Mouse (Mus musculus) heart, postnatal 0 days (tissue): ENCODE measurements at regions not wholly inside any gene's neighbourhood (a gene's known extent, or its start where the extent isn't known, plus 50 kb on each side); places are given as distances from the start of the nearest gene placed in this dataset.

Experiments
- ATAC-seq: fragments of 200-750 bp; cut with Nextera tagmentation; 2 replicates; pipeline ENCODE4 v1.8.0; 2017; ENCODE audit warnings: low read depth, moderate number of reproducible peaks, moderate library complexity; ENCODE audit not compliant: insufficient read depth
- DNase-seq: peaks from one replicate; pipeline ENCODE4 v3.0.0-alpha.2; 2016; ENCODE audit warnings: low spot score
- H3K27ac ChIP-seq: fragments of 300-500 bp; sonication (generic); 2 replicates; pipeline ENCODE4 v1.5.1; 2014; ENCODE audit warnings: low read depth, mild to moderate bottlenecking
- H3K27me3 ChIP-seq: fragments of 300-500 bp; sonication (generic); 2 replicates; pipeline ENCODE4 v1.6.1; 2014; ENCODE audit warnings: low read length, mixed read lengths; ENCODE audit not compliant: control insufficient read depth, insufficient read depth
- H3K36me3 ChIP-seq: fragments of 300-500 bp; sonication (generic); replicated peaks from 2 replicates; pipeline ENCODE4 v1.6.1; 2014; ENCODE audit warnings: low read length, mixed read lengths; ENCODE audit not compliant: control insufficient read depth, insufficient read depth
- H3K4me1 ChIP-seq: fragments of 300-500 bp; sonication (generic); 2 replicates; pipeline ENCODE4 v1.6.1; 2014; ENCODE audit warnings: antibody characterized with exemption; ENCODE audit not compliant: control insufficient read depth, insufficient read depth
- H3K4me2 ChIP-seq: fragments of 300-500 bp; sonication (generic); 2 replicates; pipeline ENCODE4 v1.6.1; 2014; ENCODE audit warnings: low read depth, mild to moderate bottlenecking, low read length, moderate library complexity
- H3K4me3 ChIP-seq: fragments of 300-500 bp; sonication (generic); 2 replicates; pipeline ENCODE4 v1.5.1; 2014; ENCODE audit warnings: low read depth, low read length
- H3K9ac ChIP-seq: fragments of 300-500 bp; sonication (generic); replicated peaks from 2 replicates; pipeline ENCODE4 v1.6.1; 2014; ENCODE audit warnings: low read depth, low read length, mixed read lengths
- H3K9me3 ChIP-seq: fragments of 300-500 bp; sonication (generic); replicated peaks from 2 replicates; pipeline ENCODE4 v1.6.1; 2016; ENCODE audit warnings: low read length; ENCODE audit not compliant: control insufficient read depth
- CTCF ChIP-seq: IDR thresholded peaks from 2 replicates; pipeline ENCODE4 v1.5.1; 2016; ENCODE audit warnings: antibody characterized with exemption, control low read depth, low read depth
- EP300 ChIP-seq: IDR thresholded peaks from 2 replicates; pipeline ENCODE4 v1.6.1; 2016; ENCODE audit warnings: antibody characterized with exemption, low read depth
- WGBS: fragments of 180-500 bp; shearing (Covaris S2); extraction: QIAGEN DNeasy Blood & Tissue Kit; methylation state at CpG from one replicate; pipeline ENCODE4 v1.1.7; 2014; 5-methylcytosine and 5-hydroxymethylcytosine counted together

DNA sequence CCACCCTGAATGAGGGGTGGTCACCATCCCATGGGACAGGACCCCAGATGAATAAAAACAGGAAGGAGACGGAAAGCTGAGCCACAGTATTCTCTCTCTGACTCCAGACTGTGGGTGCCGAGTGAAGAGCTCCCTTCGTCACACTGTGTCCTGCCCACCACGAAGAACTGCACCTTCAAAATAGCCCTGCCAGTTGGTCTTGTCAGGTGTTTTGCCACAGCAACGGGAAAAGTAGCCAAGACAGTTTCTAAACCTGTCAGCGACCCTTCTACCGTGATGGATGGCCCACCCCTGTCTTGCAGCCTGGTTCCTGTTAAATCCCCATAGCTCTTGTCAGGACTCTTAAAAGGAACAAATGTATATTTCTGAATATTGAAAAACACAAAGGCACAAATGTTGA lies 72.3 kb downstream of the Tomm20 start:
- Histone ChIP-seq H3K9me3 (no peaks in the 10 kb centered on the region), H3K4me3 (no peak overlapping the region), H3K36me3 (no peaks in the 10 kb centered on the region), H3K4me1 (no peaks in the 10 kb centered on the region), H3K27me3 (no peaks in the 10 kb centered on the region), H3K9ac (no peak overlapping the region), H3K4me2 (no peak overlapping the region), H3K27ac (no peak overlapping the region)
- ATAC-seq: no peak
- DNase-seq: no peak
- TF ChIP-seq EP300: no peak
- TF ChIP-seq CTCF: no peak
- 60% methylated on average over 7 of the region's 7 CpGs for WGBS

DNA sequence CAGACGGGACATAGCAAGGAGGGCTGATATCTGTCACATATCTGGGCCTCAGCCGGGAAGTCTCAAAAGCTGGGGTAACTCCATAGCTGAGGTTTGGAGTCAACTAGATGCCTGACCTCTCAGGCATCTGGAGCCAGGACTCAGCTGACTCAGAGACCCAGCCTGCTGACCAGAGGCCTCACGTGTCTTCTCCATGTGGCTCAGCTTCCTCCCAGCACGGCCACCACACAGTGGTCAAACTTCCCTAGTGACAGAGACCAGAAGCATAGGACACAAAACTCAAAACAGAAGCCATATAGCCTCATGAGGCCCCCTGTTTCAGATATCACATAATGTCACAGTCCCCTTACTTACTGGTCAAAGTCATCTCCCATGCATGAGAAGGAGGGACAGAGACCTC lies 73.1 kb downstream of the Tomm20 start:
- Histone ChIP-seq H3K27ac (no peak overlapping the region), H3K4me1 (no peaks in the 10 kb centered on the region), H3K4me2 (no peak overlapping the region), H3K9me3 (no peaks in the 10 kb centered on the region), H3K4me3 (no peak overlapping the region), H3K36me3 (no peaks in the 10 kb centered on the region), H3K27me3 (no peaks in the 10 kb centered on the region), H3K9ac (no peak overlapping the region)
- WGBS: 79% methylated on average over 4 of the region's 4 CpGs
- TF ChIP-seq CTCF: no peak
- TF ChIP-seq EP300: no peak
- no peak for DNase-seq
- ATAC-seq: no peak

DNA sequence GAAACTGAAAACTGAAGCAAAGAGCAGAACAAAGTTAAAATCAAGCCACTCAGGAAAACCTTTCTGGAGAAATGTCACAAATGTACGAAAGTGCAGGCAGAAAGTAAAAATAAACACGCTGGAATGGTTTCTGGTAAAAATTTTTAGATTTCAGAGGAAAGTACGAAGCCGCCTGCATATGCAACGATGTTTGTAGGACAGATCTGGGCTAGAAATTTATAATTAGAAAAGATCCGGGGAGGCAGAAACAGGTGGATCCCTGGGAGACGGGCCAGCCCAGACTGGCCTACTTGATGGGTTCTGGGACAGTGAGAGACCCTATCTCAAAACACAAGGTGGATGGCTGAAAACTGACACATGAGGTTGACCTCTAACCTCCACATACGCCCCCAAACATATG lies 73.5 kb downstream of the Tomm20 start:
- 85% methylated on average over 8 of the region's 8 CpGs for WGBS
- H3K4me2 ChIP-seq: no peak overlapping the region
- H3K27ac ChIP-seq: no peak overlapping the region
- DNase-seq (no peak), ATAC-seq (no peak)
- H3K9ac ChIP-seq: no peak overlapping the region
- no peaks in the 10 kb centered on the region for H3K9me3 ChIP-seq
- H3K4me3 ChIP-seq: no peak overlapping the region
- H3K4me1 ChIP-seq: no peaks in the 10 kb centered on the region
- H3K36me3 ChIP-seq: no peaks in the 10 kb centered on the region
- no peaks in the 10 kb centered on the region for H3K27me3 ChIP-seq
- TF ChIP-seq EP300 (no peak), CTCF (no peak)

DNA sequence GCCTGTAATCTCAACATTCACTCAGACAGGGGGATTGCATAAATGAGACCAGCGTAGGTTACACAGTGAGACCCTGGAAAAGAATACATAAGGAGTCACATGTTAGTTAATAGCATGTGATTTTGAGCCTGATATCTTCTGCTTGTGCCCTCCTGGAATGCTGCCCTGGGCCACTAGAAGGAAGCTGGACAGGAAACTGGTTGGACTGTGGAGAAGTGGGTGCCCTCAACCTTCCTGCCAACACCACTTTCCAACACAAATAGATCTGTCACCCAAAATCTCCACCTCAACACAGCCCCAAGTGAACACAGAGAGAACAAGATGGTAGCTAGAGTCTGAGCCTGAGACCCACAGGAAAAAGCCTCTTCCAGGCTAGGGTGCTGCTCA lies 76.2 kb downstream of the Tomm20 start:
- no peaks in the 10 kb centered on the region for H3K36me3 ChIP-seq
- H3K4me1 ChIP-seq: no peaks in the 10 kb centered on the region
- no peaks in the 10 kb centered on the region for H3K9me3 ChIP-seq
- TF ChIP-seq EP300: no peak
- no peak for TF ChIP-seq CTCF
- 70% methylated on average over 1 of the region's 1 CpGs for WGBS
- H3K4me3 ChIP-seq: no peak overlapping the region
- no peak overlapping the region for H3K9ac ChIP-seq
- no peak for ATAC-seq
- H3K27me3 ChIP-seq: no peaks in the 10 kb centered on the region
- no peak overlapping the region for H3K27ac ChIP-seq
- no peak overlapping the region for H3K4me2 ChIP-seq
- DNase-seq: no peak

- no peak overlapping the region for H3K4me3 ChIP-seq
- DNase-seq (no peak), ATAC-seq (no peak)
- H3K27me3 ChIP-seq: no peaks in the 10 kb centered on the region
- no peaks in the 10 kb centered on the region for H3K36me3 ChIP-seq
- H3K9ac ChIP-seq: no peak overlapping the region
- 67% methylated on average over 3 of the region's 3 CpGs for WGBS
- H3K9me3 ChIP-seq: no peaks in the 10 kb centered on the region
- no peak overlapping the region for H3K27ac ChIP-seq
- no peaks in the 10 kb centered on the region for H3K4me1 ChIP-seq
- TF ChIP-seq EP300 (no peak), CTCF (no peak)
- no peak overlapping the region for H3K4me2 ChIP-seq
Measured at GRCm38 (mm10) chr8:126868831-126869463, 76.7 kb downstream of the Tomm20 start.
